In the genomic region with DNA sequence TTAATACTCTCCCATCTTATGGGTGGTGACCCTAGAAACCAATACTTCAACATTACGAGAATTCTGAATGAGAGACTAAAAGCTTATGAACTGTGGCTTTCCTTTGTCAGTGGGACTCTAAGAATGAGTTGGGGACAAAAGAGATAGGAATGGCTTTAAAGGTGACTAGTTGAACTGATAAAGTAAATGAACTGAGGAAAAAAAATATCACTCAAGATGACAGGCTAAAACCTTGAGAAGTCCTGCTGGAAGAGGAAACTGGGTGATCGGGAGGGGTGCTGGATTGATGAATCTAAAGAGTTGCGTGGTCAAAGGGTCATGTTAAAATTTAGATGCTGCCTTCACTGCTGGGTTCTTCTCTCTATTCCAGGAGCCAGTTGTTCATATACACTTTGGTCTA, we compare ENCODE assay signal across 45 mouse cellular contexts. TPM values are rescaled to one million over a fixed set of nuclear protein-coding genes. Genes with fewer than 3 reads are reported as not detected.
"Had no signal": no experiment of that assay in that cellular context is flagged by ENCODE, and none has a peak within 500 bp of the region (broad histone marks: within the 10 kb centered on the region; RNA-seq: fewer than 3 reads in every experiment).

No protein-coding gene starts in this region.

- H3K9me3 ChIP-seq: heart, embryonic 10.5 days; heart, embryonic 12.5 days; heart, embryonic 13.5 days; heart, embryonic 15.5 days; hindbrain, embryonic 10.5 days; hindbrain, embryonic 12.5 days; hindbrain, embryonic 13.5 days; hindbrain, embryonic 15.5 days; intestine, embryonic 15.5 days; kidney, embryonic 15.5 days had no signal

- H3K27me3 ChIP-seq: heart, embryonic 12.5 days; heart, embryonic 13.5 days; heart, embryonic 15.5 days; hindbrain, embryonic 12.5 days; hindbrain, embryonic 13.5 days; hindbrain, embryonic 15.5 days; intestine, embryonic 15.5 days; kidney, embryonic 15.5 days had no signal

- H3K4me1 ChIP-seq: heart, embryonic 10.5 days; heart, embryonic 12.5 days; heart, embryonic 13.5 days; heart, embryonic 15.5 days; hindbrain, embryonic 10.5 days; hindbrain, embryonic 12.5 days; hindbrain, embryonic 13.5 days; hindbrain, embryonic 15.5 days; intestine, embryonic 15.5 days; kidney, embryonic 15.5 days had no signal

- H3K36me3 ChIP-seq: heart, embryonic 10.5 days; heart, embryonic 12.5 days; heart, embryonic 13.5 days; heart, embryonic 15.5 days; hindbrain, embryonic 10.5 days; hindbrain, embryonic 12.5 days; hindbrain, embryonic 13.5 days; hindbrain, embryonic 15.5 days; intestine, embryonic 15.5 days; kidney, embryonic 15.5 days had no signal

- H3K4me3 ChIP-seq: heart, adult 2 months; heart, embryonic 10.5 days; heart, embryonic 12.5 days; heart, embryonic 13.5 days; heart, embryonic 15.5 days; hindbrain, embryonic 10.5 days; hindbrain, embryonic 12.5 days; hindbrain, embryonic 13.5 days; hindbrain, embryonic 15.5 days; intestine, embryonic 15.5 days; kidney, embryonic 15.5 days; layer of hippocampus, adult 2 months had no signal

- DNase-seq: heart, adult 18-20 months; heart, adult 2 months; heart, postnatal 10 days; heart, postnatal 14 days; heart, postnatal 36 days; heart, postnatal 4 days; kidney, adult 11 months; kidney, adult 18-20 months; kidney, adult 2 months; kidney, adult 8-10 months; kidney, adult 9 months; kidney, postnatal 10 days; kidney, postnatal 14 days; kidney, postnatal 25 days; kidney, postnatal 36 days; kidney, postnatal 4 days; layer of hippocampus, adult 9-11 months had no signal

- H3K9ac ChIP-seq: heart, embryonic 12.5 days; heart, embryonic 13.5 days; heart, embryonic 15.5 days; hindbrain, embryonic 12.5 days; hindbrain, embryonic 13.5 days; hindbrain, embryonic 14.5 days; hindbrain, embryonic 15.5 days; intestine, embryonic 15.5 days; kidney, embryonic 15.5 days had no signal

- H3K27ac ChIP-seq: heart, adult 2 months; heart, embryonic 10.5 days; heart, embryonic 13.5 days; heart, embryonic 15.5 days; hindbrain, embryonic 10.5 days; hindbrain, embryonic 12.5 days; hindbrain, embryonic 13.5 days; hindbrain, embryonic 14.5 days; hindbrain, embryonic 15.5 days; intestine, embryonic 15.5 days; kidney, embryonic 15.5 days; kidney, postnatal 0 days; layer of hippocampus, adult 2 months had no signal

- ATAC-seq: hindbrain, embryonic 16.5 days; inflammation-experienced regulatory T-cells, adult 6 months; intestine, embryonic 15.5 days; intestine, embryonic 16.5 days; intestine, postnatal 0 days had no signal

- H3K4me2 ChIP-seq: heart, embryonic 11.5 days; heart, embryonic 12.5 days; heart, embryonic 13.5 days; heart, embryonic 15.5 days; hindbrain, embryonic 12.5 days; hindbrain, embryonic 13.5 days; hindbrain, embryonic 14.5 days; hindbrain, embryonic 15.5 days; intestine, embryonic 15.5 days; kidney, embryonic 15.5 days had no signal

RNA-seq across cellular contexts. Expression of gene Afp, which starts 13.8 kb away (rescaled TPM):
- total RNA-seq: heart, adult 2 months; heart, adult 8-10 months; heart, postnatal 10 days; heart, postnatal 14 days; heart, postnatal 25 days; heart, postnatal 36 days; layer of hippocampus, adult 18-20 months; layer of hippocampus, adult 2 months; layer of hippocampus, postnatal 10 days; layer of hippocampus, postnatal 14 days; layer of hippocampus, postnatal 25 days had no signal
- polyA plus RNA-seq: heart, adult 2 months; hindbrain, embryonic 11.5 days had no signal

RNA-seq across cellular contexts. Expression of gene Alb, which starts 16.0 kb away (rescaled TPM):
- total RNA-seq: heart, adult 18-20 months; heart, adult 2 months; heart, postnatal 25 days; heart, postnatal 36 days; hematopoietic stem cell, adult 5-6 weeks; layer of hippocampus, adult 18-20 months; layer of hippocampus, adult 2 months; layer of hippocampus, postnatal 10 days; layer of hippocampus, postnatal 14 days; layer of hippocampus, postnatal 25 days had no signal
- polyA plus RNA-seq: hindbrain, embryonic 10.5 days; hindbrain, embryonic 11.5 days; hindbrain, embryonic 12.5 days; hindbrain, embryonic 14.5 days; hindbrain, embryonic 16.5 days; inflammation-experienced regulatory T-cells, adult 6 months had no signal

RNA-seq across cellular contexts. Expression of gene Afm, which starts 42.0 kb away (rescaled TPM):
- total RNA-seq: heart, adult 18-20 months; heart, adult 2 months; heart, adult 8-10 months; heart, postnatal 10 days; heart, postnatal 14 days; heart, postnatal 25 days; heart, postnatal 36 days; heart, postnatal 4 days; layer of hippocampus, adult 18-20 months; layer of hippocampus, adult 2 months; layer of hippocampus, postnatal 10 days; layer of hippocampus, postnatal 14 days; layer of hippocampus, postnatal 25 days had no signal
- polyA plus RNA-seq: heart, adult 2 months; heart, embryonic 11.5 days; heart, embryonic 14.5 days; heart, embryonic 15.5 days; heart, postnatal 0 days; hindbrain, embryonic 10.5 days; hindbrain, embryonic 11.5 days; hindbrain, embryonic 12.5 days; hindbrain, embryonic 13.5 days; hindbrain, embryonic 14.5 days; hindbrain, embryonic 15.5 days; hindbrain, embryonic 16.5 days; inflammation-experienced regulatory T-cells, adult 6 months had no signal
